Mouse (Mus musculus): ENCODE data around the gene Tex45. TPM values are rescaled to one million over a fixed set of nuclear protein-coding genes. Genes with fewer than 3 reads are reported as not detected.

Tex45 gene
- polyA plus RNA-seq (2012): 0.04 TPM in 1 of 2 replicates, not detected in the other

GRCm38 (mm10) chr8:3470562-3470961 lies at the start of gene Tex45:
Tex45 (plus strand) TSS chr8:3470862.
- TF ChIP-seq GATA1 (IDR thresholded peaks at IDR 0.05; ENCODE audit: low read length): no peak

- TF ChIP-seq GATA1 (IDR thresholded peaks at IDR 0.05; ENCODE audit: low read length): no peak
Measured at GRCm38 (mm10) chr8:3421507-3421906, 49.2 kb upstream of the Tex45 start.

DNA sequence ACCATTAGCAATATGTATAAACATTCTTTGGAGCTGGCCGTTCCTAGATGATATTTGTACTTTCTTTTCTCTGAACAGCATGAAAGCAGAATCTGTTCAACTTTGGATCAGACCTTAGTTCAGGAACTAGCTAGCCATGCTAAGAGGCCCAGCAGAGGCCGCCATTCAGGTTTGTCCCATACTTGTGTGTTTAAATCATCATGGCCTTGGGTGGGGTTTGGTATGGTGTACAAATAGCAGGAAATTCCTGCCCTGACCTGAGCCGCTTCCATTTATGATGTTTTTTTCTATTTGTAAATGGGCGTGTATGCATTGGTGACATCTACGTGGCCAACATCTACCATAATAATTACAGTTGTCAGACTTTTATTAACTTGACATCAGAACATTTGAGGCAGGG lies 45.4 kb upstream of the Tex45 start:
- no peak for TF ChIP-seq GATA1 (IDR thresholded peaks at IDR 0.05; ENCODE audit: low read length)

- no peak for TF ChIP-seq GATA1 (IDR thresholded peaks at IDR 0.05; ENCODE audit: low read length)
Measured at GRCm38 (mm10) chr8:3426211-3426610, 44.5 kb upstream of the Tex45 start.

DNA sequence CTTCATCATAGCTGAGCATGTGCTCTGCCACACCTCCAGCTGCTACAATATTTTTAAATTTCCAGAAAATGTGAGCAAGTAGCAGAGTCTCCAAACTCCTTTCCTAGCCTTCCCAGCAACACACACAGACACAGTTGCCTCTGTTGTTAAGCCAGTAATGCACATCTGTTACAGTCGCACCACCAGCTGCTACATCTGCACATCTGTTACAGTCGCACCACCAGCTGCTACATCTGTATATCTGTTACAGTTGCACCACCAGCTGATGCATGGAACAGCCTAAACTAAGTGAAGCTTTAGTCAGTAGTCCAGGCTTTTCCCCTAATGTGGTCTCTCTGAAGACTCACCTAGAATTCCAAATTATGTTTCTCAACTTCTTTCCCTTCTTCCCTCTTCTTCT lies 42.2 kb upstream of the Tex45 start:
- no peak for TF ChIP-seq GATA1 (IDR thresholded peaks at IDR 0.05; ENCODE audit: low read length)

DNA sequence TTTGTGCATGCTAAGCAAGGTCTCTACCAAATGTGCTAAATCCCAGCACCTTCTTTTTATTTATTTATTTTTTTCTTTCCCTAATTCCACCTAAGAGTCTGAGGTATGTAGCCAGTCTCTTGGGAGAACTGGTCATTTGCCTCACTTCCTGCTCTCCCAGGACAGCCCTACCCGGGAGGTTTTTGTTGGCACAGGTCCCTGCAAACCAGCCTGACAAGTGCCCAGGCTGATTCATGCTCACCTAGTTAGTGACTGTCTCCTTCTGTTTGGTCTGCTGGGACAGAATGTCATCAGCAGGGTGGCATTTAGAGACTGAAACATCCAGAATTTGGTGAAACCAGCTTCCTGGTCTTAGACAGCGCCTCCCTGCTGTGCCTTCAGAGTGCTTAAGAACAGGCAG lies 40.7 kb upstream of the Tex45 start:
- TF ChIP-seq GATA1 (IDR thresholded peaks at IDR 0.05; ENCODE audit: low read length): no peak

GRCm38 (mm10) chr8:3431113-3431512 lies 39.5 kb upstream of the Tex45 start:
- no peak for TF ChIP-seq GATA1 (IDR thresholded peaks at IDR 0.05; ENCODE audit: low read length)

GRCm38 (mm10) chr8:3436492-3436891 lies 34.2 kb upstream of the Tex45 start:
- TF ChIP-seq GATA1 (IDR thresholded peaks at IDR 0.05; ENCODE audit: low read length): no peak

DNA sequence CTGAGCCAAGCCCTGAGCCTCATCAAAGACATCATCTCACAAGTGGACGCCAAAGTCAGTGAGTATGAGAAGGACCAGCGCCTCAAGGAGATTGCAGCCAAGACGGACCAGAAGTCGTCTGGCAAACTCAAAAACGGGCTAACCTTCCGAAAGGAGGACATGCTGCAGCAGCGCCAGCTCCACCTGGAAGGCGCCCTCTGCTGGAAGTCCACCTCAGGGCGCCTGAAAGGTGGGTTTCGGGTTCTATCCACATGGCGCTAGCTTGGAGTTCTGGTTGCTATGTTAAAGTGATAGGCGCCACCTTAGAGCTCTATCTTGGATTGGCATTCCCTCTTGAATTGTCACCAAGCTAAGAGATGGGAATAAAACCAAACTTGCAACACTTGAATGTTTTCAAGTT lies 31.2 kb upstream of the Tex45 start:
- TF ChIP-seq GATA1 (IDR thresholded peaks at IDR 0.05; ENCODE audit: low read length): no peak

- TF ChIP-seq GATA1 (IDR thresholded peaks at IDR 0.05; ENCODE audit: low read length): no peak
Measured at GRCm38 (mm10) chr8:3449226-3449625, 21.4 kb upstream of the Tex45 start.

DNA sequence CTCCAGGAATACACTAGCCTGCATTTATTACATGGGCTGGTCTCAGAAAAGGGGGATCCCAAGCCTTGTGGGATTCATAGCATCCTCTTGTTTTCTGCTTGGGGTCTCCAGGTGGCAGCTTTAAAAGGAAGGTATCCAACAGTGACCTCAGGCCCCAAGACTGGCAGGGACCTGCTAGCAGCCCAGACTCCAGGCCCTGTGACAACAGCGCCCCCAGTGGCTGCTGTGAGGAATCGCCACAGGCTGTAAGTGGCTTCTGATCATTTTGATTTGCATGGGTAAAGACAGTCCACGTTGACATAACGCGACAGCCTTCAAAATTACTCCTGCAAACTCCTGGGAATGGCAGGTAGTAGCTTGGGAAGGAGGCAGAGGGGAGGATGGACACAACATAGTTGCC lies 20.0 kb upstream of the Tex45 start:
- TF ChIP-seq GATA1 (IDR thresholded peaks at IDR 0.05; ENCODE audit: low read length): no peak

DNA sequence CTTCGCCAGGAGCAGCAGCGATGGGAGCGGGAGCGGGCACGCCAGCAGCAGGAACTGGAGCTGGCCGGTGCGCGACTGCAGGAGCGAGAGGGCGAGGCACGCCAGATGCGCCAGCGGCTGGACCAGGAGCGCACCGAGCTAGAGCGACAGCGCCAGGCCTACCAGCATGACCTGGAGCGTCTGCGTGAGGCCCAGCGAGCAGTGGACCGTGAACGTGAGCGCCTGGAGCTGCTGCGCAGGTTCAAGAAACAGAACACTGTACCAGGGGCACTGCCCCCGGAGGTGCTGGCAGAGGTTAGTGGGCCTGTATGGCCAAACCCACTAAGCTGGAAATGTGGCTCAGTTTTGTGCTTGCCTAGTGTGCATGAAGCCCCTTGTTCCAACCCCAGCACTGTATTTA lies 18.7 kb upstream of the Tex45 start:
- TF ChIP-seq GATA1 (IDR thresholded peaks at IDR 0.05; ENCODE audit: low read length): no peak

- no peak for TF ChIP-seq GATA1 (IDR thresholded peaks at IDR 0.05; ENCODE audit: low read length)
Measured at GRCm38 (mm10) chr8:3463248-3463647, 7.4 kb upstream of the Tex45 start.

- no peak for TF ChIP-seq GATA1 (IDR thresholded peaks at IDR 0.05; ENCODE audit: low read length)
Measured at GRCm38 (mm10) chr8:3464309-3464708, 6.4 kb upstream of the Tex45 start.

DNA sequence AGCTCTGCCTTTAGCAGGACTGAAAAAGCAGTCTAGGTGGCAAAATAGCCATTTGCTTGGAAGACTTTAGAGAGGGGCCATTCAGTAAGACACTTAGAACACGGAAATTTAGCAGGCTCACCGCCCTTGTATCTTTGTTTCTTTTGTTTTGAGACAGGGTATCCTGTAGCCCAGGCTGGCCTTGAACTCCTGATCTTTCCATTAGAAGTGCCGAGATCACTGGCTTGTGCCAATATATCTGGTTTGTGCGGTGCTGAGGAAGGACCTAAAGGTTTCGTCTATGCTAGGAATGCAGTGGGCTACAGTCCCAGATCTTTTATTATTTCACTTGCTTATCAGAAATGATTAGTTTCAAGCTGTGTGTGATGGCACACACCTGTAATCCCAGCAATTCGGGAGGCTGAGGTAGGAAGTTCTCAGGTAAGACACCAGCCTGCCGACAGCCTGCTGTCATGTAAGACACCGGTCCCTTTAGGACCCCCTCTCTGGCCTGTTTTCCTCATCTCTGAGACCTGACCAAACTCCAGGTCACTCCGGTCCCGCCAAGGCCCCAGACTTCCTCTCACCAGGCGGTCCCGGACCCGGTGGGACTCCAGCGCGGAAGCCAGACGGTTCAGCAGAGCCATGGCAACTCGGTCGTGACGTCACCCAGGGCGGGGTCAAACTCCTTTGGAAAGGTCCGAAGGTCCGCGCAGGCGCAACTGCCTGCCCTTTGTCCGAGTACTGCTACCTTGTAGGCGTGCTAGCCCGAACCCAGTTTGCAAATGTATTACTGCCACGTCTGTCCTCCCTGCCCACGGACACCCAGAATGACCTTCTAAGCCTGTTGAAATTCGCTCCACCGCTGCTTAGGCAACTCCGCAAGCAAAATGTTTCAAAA lies 3.4 kb upstream of the Tex45 start, which contains the start of gene Pex11g:
Gene Pex11g, minus strand, starts transcription at position 675 of the 880 bp plus-strand sequence.
- TF ChIP-seq GATA1 (IDR thresholded peaks at IDR 0.05; ENCODE audit: low read length): no peak

GRCm38 (mm10) chr8:3467886-3468545 lies 2.6 kb upstream of the Tex45 start:
- no peak for TF ChIP-seq GATA1 (IDR thresholded peaks at IDR 0.05; ENCODE audit: low read length)

GRCm38 (mm10) chr8:3468838-3469237 lies 1.8 kb upstream of the Tex45 start:
- TF ChIP-seq GATA1 (IDR thresholded peaks at IDR 0.05; ENCODE audit: low read length): no peak

Measured in G1E-ER4 (cell line).